Mouse (Mus musculus): ENCODE data around the gene Tpgs1.
A peak's percentile ranks its signal among the peaks of the same experiment; 100 is the strongest.
"Not testable (repeated sequence)": the region's sequence is repeated elsewhere in the genome, so short reads cannot be mapped to it uniquely, and the experiment has no call there.

Gene Tpgs1

GRCm38 (mm10) chr10:79691986-79692548, 22.9 kb downstream of the Tpgs1 start:
- DNase-seq (ENCODE audit: low spot score in 2 of 2) = no peak

- no peak for DNase-seq (ENCODE audit: low spot score in 2 of 2)
Measured at GRCm38 (mm10) chr10:79693580-79694378, 24.6 kb downstream of the Tpgs1 start.

- DNase-seq (ENCODE audit: low spot score in 2 of 2) = no peak
Measured at GRCm38 (mm10) chr10:79694379-79694655, 25.1 kb downstream of the Tpgs1 start.

GRCm38 (mm10) chr10:79695231-79696128, 26.3 kb downstream of the Tpgs1 start:
- peak; percentile 66 to 72 for DNase-seq (ENCODE audit: low spot score in 2 of 2)

GRCm38 (mm10) chr10:79696129-79696651, 27.0 kb downstream of the Tpgs1 start:
- DNase-seq (ENCODE audit: low spot score in 2 of 2) = no peak

GRCm38 (mm10) chr10:79697916-79698315, 28.7 kb downstream of the Tpgs1 start:
- DNase-seq (ENCODE audit: low spot score in 2 of 2) = no peak

GRCm38 (mm10) chr10:79698459-79698858, 29.3 kb downstream of the Tpgs1 start:
- no peak for DNase-seq (ENCODE audit: low spot score in 2 of 2)

- DNase-seq (ENCODE audit: low spot score in 2 of 2) = no peak
Measured at GRCm38 (mm10) chr10:79700676-79701075, 31.5 kb downstream of the Tpgs1 start.

GRCm38 (mm10) chr10:79701443-79702129, 32.4 kb downstream of the Tpgs1 start:
- DNase-seq (ENCODE audit: low spot score in 2 of 2) = no peak

GRCm38 (mm10) chr10:79702970-79703369, 33.8 kb downstream of the Tpgs1 start:
- not testable (repeated sequence) for DNase-seq (ENCODE audit: low spot score in 2 of 2)

- DNase-seq (ENCODE audit: low spot score in 2 of 2) = no peak
Measured at GRCm38 (mm10) chr10:79703541-79703940, 34.4 kb downstream of the Tpgs1 start.

- DNase-seq (ENCODE audit: low spot score in 2 of 2) = peak; percentile 99 to 100
Measured at GRCm38 (mm10) chr10:79704065-79704969, 35.1 kb downstream of the Tpgs1 start, which contains the start of gene Bsg. TSS of gene Bsg (plus strand) at chr10:79704491.

- DNase-seq (ENCODE audit: low spot score in 2 of 2) = peak in 1 of 2 experiments; percentile 32
Measured at GRCm38 (mm10) chr10:79704970-79705360, 35.8 kb downstream of the Tpgs1 start.

GRCm38 (mm10) chr10:79705951-79706350, 36.8 kb downstream of the Tpgs1 start:
- DNase-seq (ENCODE audit: low spot score in 2 of 2) = peak; percentile 68 to 82

- no peak for DNase-seq (ENCODE audit: low spot score in 2 of 2)
Measured at GRCm38 (mm10) chr10:79706406-79707094, 37.4 kb downstream of the Tpgs1 start.

GRCm38 (mm10) chr10:79707162-79707561, 38.0 kb downstream of the Tpgs1 start:
- DNase-seq (ENCODE audit: low spot score in 2 of 2) = no peak

GRCm38 (mm10) chr10:79707759-79708158, 38.6 kb downstream of the Tpgs1 start:
- no peak for DNase-seq (ENCODE audit: low spot score in 2 of 2)

GRCm38 (mm10) chr10:79708668-79709067, 39.5 kb downstream of the Tpgs1 start:
- no peak for DNase-seq (ENCODE audit: low spot score in 2 of 2)

GRCm38 (mm10) chr10:79709307-79709706, 40.1 kb downstream of the Tpgs1 start:
- no peak for DNase-seq (ENCODE audit: low spot score in 2 of 2)

GRCm38 (mm10) chr10:79712029-79712428, 42.9 kb downstream of the Tpgs1 start:
- peak in 1 of 2 experiments; percentile 51 for DNase-seq (ENCODE audit: low spot score in 2 of 2)

Data from spleen, postnatal 36 days (tissue).